Mouse (Mus musculus) B cell, adult 62 days (primary cell): ENCODE measurements around the gene Alkal2. TPM values are rescaled to one million over a fixed set of nuclear protein-coding genes. Genes with fewer than 3 reads are reported as not detected.

Source experiments
- total RNA-seq: library from RNA; stranded (reverse); gene quantifications from 4 replicates; pipeline ENCODE4 v1.2.4, GENCODE M21; 2023

Gene Alkal2
- total RNA-seq = not detected in 4 replicates

GRCm38 (mm10) chr12:30883986-30884621, at the start of gene Alkal2:
TSS of gene Alkal2 (plus strand) at chr12:30884322.

GRCm38 (mm10) chr12:30911261-30912047, 27.3 kb downstream of the Alkal2 start, which contains the start of the genes Acp1 and Sh3yl1:
TSS of gene Acp1 (minus strand) at chr12:30911589.
TSS of gene Sh3yl1 (plus strand) at chr12:30911668.

Other genes with a start within 250 kb of the Alkal2 start
- gene Acp1, start 27.3 kb downstream of the Alkal2 start, total RNA-seq = 25.7 to 32.9 TPM (median 27.5 TPM) in 4 replicates
- gene Sh3yl1, start 27.3 kb downstream of the Alkal2 start, total RNA-seq = 1.3 to 3.1 TPM (median 2.7 TPM) in 4 replicates
- gene Fam110c, start 189.5 kb downstream of the Alkal2 start, total RNA-seq = not detected in 4 replicates